Mouse (Mus musculus): Measurements from ENCODE around the gene Aff4.

Aff4 gene

DNA sequence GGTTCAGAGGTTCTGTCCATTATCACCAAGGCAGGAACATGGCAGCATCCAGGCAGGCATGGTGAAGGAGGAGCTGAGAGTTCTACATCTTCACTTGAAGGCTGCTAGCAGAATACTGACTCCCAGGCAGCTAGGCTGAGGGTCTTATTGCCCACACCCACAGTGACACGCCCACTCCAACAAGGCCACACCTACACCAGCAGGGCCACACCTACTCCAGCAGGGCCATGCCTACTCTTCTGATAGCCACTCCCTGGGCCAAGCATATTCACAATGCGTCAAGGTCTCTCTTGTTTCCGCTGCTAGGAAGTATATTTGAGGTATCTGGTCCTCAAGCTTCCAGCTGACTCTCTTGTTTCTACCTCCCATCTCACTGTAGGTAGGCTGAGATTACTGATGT lies 108.4 kb downstream of the Aff4 start:
- DNase-seq (ENCODE audit: low spot score): no peak

DNA sequence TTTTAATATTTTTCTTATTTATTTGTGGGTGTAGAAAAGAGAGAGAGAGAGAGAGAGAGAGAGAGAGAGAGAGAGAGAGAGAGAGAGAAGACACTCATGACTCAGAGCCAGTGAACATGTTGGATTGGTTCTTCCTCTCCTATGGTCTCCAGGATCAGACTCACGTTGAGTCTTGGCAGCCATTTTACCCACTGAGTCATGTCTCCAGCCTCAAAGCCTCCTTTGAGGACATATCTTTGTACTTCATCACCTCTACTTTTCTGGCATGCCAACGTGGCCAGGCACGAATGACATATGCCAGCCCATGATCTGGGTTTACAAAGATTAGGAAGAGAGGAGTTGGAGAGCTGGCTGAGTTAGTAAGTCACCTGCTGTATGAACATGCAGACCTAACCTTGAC lies 109.6 kb downstream of the Aff4 start:
- DNase-seq (ENCODE audit: low spot score): no peak

DNA sequence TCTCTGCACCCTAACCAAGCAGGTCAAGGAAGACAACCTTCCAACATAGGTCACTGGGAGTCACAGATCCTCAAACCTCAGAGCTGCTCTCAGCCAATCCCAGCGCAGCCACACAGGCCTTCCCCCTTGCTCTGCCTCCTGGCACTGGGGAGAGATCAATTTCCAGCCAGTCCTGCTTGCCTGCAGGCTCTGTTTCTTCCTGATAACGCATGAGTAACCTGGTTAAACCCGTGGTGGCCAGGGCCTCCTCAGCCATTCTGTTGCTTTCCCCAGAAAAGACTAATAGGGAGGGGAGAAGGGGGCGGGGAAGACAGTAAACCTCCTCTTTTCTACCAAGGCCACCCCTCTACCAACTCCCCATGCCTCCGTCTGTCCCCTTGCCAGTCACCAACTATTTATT lies 111.1 kb downstream of the Aff4 start:
- DNase-seq (ENCODE audit: low spot score): no peak

DNA sequence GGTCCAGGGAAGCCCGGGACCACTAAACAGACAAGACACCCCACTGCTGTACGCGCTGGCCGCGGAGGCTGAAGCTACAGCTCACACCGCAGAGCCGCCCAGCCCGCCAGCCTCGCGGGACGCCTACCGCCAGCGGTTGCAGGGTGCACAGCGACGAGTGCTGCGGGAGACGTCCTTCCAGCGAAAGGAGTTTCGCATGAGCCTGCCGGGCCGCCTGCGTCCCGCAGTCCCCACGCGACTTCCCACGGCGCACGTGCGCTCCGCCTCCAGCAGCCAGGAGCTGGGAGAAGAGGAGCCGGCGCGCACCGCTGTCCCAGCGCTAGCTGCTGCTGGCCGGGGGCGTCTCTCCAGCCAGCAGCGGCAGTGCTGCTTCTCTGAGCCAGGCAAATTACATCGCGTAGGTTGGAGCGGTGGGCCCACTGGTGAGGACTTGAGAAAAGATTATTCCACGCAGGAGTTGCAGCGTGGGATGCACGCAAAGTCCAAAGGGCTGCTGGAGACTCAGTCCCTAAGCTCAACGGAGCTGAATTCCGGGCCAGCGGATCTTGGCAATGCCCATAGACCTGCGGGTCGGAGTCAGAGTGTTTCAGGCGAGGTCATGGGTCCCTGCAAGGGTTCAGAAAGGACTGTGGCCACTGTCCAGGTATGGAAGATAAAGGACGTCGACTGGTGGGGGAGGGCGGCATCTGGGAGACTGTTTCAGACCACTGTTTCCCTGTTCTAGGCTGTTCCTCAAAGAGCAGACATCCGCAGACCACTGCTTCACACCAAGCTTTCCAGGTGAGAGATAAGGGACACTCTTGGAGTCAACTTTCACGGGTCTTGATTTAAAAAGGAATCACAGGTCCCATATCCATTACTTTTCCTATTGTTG lies 113.2 kb downstream of the Aff4 start:
- DNase-seq (ENCODE audit: low spot score): no peak

DNA sequence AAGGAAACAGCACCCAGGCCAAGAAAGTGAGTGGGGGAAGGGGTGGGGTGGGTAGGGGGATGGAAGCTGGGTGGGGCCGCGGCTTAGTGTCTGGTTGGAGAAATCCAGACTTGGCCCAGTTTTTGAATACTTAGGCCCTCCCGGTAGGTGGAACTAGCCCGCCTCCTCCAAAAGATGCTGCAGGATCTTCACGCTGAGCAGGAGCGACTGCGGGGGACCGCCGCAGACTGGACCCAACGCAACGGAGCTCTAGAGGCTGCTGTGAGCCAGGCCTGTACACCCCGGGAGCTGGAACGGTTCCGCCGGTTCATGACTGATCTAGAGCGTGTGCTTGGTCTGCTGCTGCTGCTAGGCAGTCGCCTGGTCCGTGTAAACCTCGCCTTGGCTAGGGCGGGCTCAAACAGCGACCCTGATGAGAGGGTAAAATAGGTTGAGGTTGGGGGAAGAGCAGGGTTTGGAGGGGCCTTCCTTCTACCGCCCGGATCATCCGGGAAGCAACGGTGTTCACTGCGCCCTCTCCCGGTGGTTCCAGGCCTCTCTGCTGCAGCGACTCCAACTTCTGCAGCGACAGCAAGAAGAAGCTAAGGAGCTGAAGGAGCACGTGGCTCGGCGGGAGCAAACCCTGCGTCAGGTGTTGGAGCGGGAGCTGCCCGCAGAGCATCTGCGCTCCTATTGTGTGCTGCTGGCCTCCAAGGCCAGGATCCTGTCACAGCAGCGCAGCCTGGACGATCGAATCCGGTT lies 115.8 kb downstream of the Aff4 start:
- DNase-seq (ENCODE audit: low spot score): peak; percentile 68

DNA sequence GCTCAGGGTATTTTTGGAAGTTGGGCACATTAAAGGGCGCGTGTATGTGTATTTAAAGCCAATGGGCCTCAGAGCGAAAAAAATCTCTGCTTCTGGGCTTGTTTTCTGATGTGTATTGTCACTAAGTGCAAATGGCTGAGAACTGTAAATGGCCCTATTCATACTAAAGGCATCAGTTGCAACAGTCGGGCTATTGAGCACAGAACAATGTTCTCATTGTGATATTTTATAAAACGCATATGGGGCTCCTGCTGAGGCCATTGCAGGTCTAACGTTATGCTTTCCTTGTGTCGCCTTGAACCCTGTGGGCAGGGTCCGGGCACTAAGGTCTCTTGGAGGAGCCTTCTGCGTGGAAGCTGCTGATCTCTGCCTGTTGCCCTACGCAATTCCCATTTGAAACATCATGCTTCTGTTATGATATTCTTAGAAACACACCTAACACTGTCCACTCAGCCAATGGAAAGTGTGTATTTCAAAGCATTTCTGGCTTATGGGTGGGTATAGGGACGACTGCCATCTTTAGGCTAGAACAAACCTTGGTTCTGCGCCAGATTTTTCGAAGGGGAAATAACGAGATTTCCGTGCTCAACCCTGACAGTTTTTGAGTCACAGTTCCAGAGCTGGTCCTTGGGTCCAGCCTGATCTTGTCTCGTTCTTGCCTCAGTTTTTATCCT lies 118.8 kb downstream of the Aff4 start:
- DNase-seq (ENCODE audit: low spot score): no peak

DNA sequence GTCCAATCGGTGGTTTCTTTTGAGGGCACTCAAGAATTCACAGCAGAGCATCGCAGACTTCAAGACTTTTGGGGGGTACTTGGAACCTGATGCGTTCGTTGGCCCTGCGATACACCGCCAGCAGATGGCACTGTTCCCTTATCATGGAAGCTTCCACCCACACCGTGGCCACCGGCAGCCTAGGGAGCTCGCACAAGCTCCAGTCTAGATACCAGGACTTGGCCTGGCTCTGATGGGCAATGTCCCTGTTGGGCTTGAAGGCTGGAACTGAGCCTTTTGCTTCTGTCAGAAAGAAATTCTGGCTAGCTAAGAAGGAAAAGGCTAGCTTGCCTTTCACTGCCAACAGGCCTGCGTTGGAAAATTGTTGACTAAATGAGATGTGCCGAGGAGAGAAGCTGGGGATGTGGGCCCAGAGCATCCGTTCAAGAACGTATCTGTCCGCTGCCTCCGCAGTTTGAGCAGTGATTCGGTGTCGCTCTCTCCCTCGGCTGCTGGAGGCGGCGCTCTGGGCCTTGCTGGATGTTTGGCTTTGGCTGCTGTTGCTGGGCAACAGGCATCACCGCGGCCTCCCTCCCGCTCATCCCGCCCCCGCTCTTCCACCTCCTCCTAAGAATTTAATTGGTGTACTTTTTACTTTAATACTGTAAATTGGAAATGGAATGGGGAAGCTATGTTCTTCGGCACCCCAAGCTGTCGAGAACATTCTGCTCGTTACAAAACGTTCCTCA lies 119.5 kb downstream of the Aff4 start, which contains the start of gene Gm9837:
Gm9837 (minus strand) TSS at position 512 of the 728 bp plus-strand sequence.
- DNase-seq (ENCODE audit: low spot score): peak; percentile 82

All from testis, postnatal 14 days (tissue).